Comparison of ENCODE assay signal across 8 mouse cellular contexts in the genomic region with DNA sequence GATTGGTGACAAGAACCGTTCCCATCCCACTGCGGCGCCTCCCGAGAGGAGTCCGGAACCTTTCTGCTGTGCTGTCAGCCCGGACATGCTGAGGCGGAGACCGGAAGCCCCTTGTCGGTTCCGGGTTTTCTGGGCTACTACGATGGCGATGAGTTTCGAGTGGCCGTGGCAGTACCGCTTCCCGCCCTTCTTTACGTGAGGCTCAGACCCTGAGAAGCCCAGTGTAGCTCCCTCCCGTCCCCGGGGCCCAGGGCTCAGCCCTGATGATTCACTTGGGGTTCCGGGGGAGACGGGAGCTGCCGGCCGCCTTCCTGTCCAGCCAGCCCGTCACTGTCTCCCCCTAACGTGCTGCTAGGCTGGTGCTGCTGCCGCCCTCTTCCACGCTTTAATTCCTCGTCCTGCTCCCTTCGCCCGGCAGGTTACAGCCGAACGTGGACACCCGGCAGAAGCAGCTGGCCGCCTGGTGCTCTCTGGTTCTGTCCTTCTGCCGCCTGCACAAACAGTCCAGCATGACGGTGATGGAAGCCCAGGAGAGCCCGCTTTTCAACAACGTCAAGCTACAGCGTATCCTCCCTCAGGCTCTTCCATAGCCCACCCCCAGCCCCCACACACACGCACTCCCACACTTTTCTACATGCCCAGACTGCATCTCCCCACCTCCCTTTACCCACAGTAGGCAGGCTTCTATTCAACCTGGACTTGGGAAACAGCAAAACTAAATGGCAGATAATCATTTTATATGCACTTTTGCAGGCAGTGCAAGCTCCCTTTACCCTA. TPM values are rescaled to one million over a fixed set of nuclear protein-coding genes. Genes with fewer than 3 reads are reported as not detected.
A peak's percentile ranks its signal among the peaks of the same experiment; 100 is the strongest.
DNase-seq lines count a peak whose midpoint lies in the region; ATAC-seq and TF ChIP-seq lines count a peak whose summit lies in the region.

A gene (plus strand): TSS at position 95 of the 777 bp plus-strand sequence.

- peaks cover 9% of the 10 kb centered on the region; the same call in 1 of the 2 replicates for H3K36me3 ChIP-seq in hindbrain, postnatal 0 days (ENCODE audit: insufficient read depth, low read length)

- intact Hi-C loops in left cerebral cortex, adult 2 months (cut with DNase I), result loop anchor here (1.0 to 2.0 kb wide), 2 partner anchors 25 to 48 kb away; a partner anchor contains a TSS

- H3K9ac ChIP-seq in hindbrain, postnatal 0 days (replicated peaks; ENCODE audit: low read length), result peak within 1 kb of the TSS; percentile 71

- no peaks in the 10 kb centered on the region for H3K9me3 ChIP-seq in hindbrain, postnatal 0 days (ENCODE audit: low read length)

- peaks cover 10% of the 10 kb centered on the region for H3K4me1 ChIP-seq in hindbrain, postnatal 0 days (ENCODE audit: insufficient read depth, low read length)

- peak within 1 kb of the TSS; percentile 97 for H3K4me2 ChIP-seq in hindbrain, postnatal 0 days (ENCODE audit: low read depth, low read length)

- H3K4me3 ChIP-seq in hindbrain, postnatal 0 days (ENCODE audit: low read length), result peak within 1 kb of the TSS; percentile 62
- H3K4me3 ChIP-seq in left cerebral cortex, adult 2 months, result peak within 1 kb of the TSS; percentile 91

- WGBS in hindbrain, postnatal 0 days, result under 1% methylated on average over 40 of the region's 40 CpGs

- TF ChIP-seq CTCF in hindbrain, postnatal 0 days (IDR thresholded peaks at IDR 0.05; ENCODE audit: low read depth), result peak; percentile 32; the same call in 1 of the 2 replicates
- peak; percentile 6 for TF ChIP-seq CTCF in left cerebral cortex, adult 2 months (IDR thresholded peaks at IDR 0.05)

- ATAC-seq in common myeloid progenitor, adult 5-6 weeks (replicated peaks; ENCODE audit: low read depth, poor library complexity, severe bottlenecking), result peak; percentile 97
- peak; percentile 92 for ATAC-seq in hindbrain, postnatal 0 days
- ATAC-seq in megakaryocyte, adult 5-6 weeks (ENCODE audit: poor library complexity, severe bottlenecking), result peak; percentile 99

- H3K27me3 ChIP-seq in hindbrain, postnatal 0 days (ENCODE audit: insufficient read depth, low read length), result no peaks in the 10 kb centered on the region

- peak; percentile 89 for DNase-seq in ZHBTc4 (ENCODE audit: low read depth, low spot score)
- peak; percentile 59 to 64 for DNase-seq in gastrocnemius, adult 8-10 months (ENCODE audit: low spot score in 2 of 2)
- DNase-seq in hindbrain, postnatal 0 days (ENCODE audit: low spot score), result peak; percentile 93
- DNase-seq in left cerebral cortex, adult 2 months (ENCODE audit: extremely low spot score in 1 of 2, low spot score in 2 of 2), result peak; percentile 85
- peak; percentile 89 for DNase-seq in right cerebral cortex, adult 18-20 months
- peak; percentile 85 for DNase-seq in urinary bladder, postnatal 14 days (ENCODE audit: low spot score)

- H3K27ac ChIP-seq in hindbrain, postnatal 0 days, result peak within 1 kb of the TSS; percentile 86
- peak within 1 kb of the TSS; percentile 93 for H3K27ac ChIP-seq in left cerebral cortex, adult 2 months

RNA-seq across cellular contexts. Expression of the gene that starts here (rescaled TPM):
- total RNA-seq in common myeloid progenitor, adult 5-6 weeks (2017), result 51.5 and 61.9 TPM in 2 replicates
- 10 to 100 TPM; 44.9 to 48.1 (median 47.2) TPM for total RNA-seq in gastrocnemius, adult 8-10 months (2022)
- 66.1 and 82.1 TPM in 2 replicates for total RNA-seq in hindbrain, postnatal 0 days (2014; rRNA removed)
- polyA plus RNA-seq in hindbrain, postnatal 0 days (2015; fragmentation: Nextera tagmentation; extraction: Ambion mirVana), result 134 and 137 TPM in 2 replicates
- 10 to 100 TPM; 59.3 to 61.0 TPM for total RNA-seq in left cerebral cortex, adult 2 months (2021)
- total RNA-seq in megakaryocyte, adult 5-6 weeks (2015), result 169 and 184 TPM in 2 replicates
- 54.6 and 55.7 TPM in 2 replicates for total RNA-seq in megakaryocyte, adult 5-6 weeks (2017)

Comparison
In these comparisons a context has a peak if more than half of its experiments do, and no peak if none do; other contexts are left out.
1. Peak in every context shown above with its lines: DNase-seq, ATAC-seq, H3K4me3 ChIP-seq and H3K27ac ChIP-seq.